Mouse (Mus musculus): ENCODE measurements at regions not wholly inside any gene's neighbourhood (a gene's known extent, or its start where the extent isn't known, plus 50 kb on each side); places are given as distances from the start of the nearest gene placed in this dataset.
A peak's percentile ranks its signal among the peaks of the same experiment; 100 is the strongest.

GRCm38 (mm10) chr11:31779267-31779666 lies 92.7 kb upstream of the Cpeb4 start:
- intact Hi-C loops (cut with DNase I): no loop called here
- no peak for DNase-seq (ENCODE audit: low spot score)

GRCm38 (mm10) chr11:31780969-31781368 lies 91.0 kb upstream of the Cpeb4 start:
- DNase-seq (ENCODE audit: low spot score): no peak
- intact Hi-C loops (cut with DNase I): loop anchor here (5.0 kb wide), 1 partner anchor 64 kb away; no protein-coding TSS in a partner anchor

GRCm38 (mm10) chr11:31781605-31782004 lies 90.4 kb upstream of the Cpeb4 start:
- no peak for DNase-seq (ENCODE audit: low spot score)
- intact Hi-C loops (cut with DNase I): loop anchor here (5.0 kb wide), 1 partner anchor 64 kb away; no protein-coding TSS in a partner anchor

GRCm38 (mm10) chr11:31783506-31784063 lies 88.4 kb upstream of the Cpeb4 start:
- intact Hi-C loops (cut with DNase I): loop anchor here (5.0 kb wide), 1 partner anchor 66 kb away; no protein-coding TSS in a partner anchor
- DNase-seq (ENCODE audit: low spot score): no peak

GRCm38 (mm10) chr11:31784332-31784901 lies 87.6 kb upstream of the Cpeb4 start:
- DNase-seq (ENCODE audit: low spot score): no peak
- intact Hi-C loops (cut with DNase I): loop anchor here (5.0 kb wide), 1 partner anchor 67 kb away; no protein-coding TSS in a partner anchor

- intact Hi-C loops (cut with DNase I): no loop called here
- DNase-seq (ENCODE audit: low spot score): no peak
Measured at GRCm38 (mm10) chr11:31785160-31785559, 86.9 kb upstream of the Cpeb4 start.

- intact Hi-C loops (cut with DNase I): no loop called here
- DNase-seq (ENCODE audit: low spot score): no peak
Measured at GRCm38 (mm10) chr11:31787376-31787775, 84.6 kb upstream of the Cpeb4 start.

- intact Hi-C loops (cut with DNase I): no loop called here
- no peak for DNase-seq (ENCODE audit: low spot score)
Measured at GRCm38 (mm10) chr11:31787917-31788703, 83.9 kb upstream of the Cpeb4 start.

- intact Hi-C loops (cut with DNase I): loop anchor here (5.0 kb wide), 1 partner anchor 47 kb away; no protein-coding TSS in a partner anchor
- no peak for DNase-seq (ENCODE audit: low spot score)
Measured at GRCm38 (mm10) chr11:31789967-31790366, 82.0 kb upstream of the Cpeb4 start.

GRCm38 (mm10) chr11:31791264-31791663 lies 80.7 kb upstream of the Cpeb4 start:
- intact Hi-C loops (cut with DNase I): loop anchor here (5.0 kb wide), 1 partner anchor 46 kb away; no protein-coding TSS in a partner anchor
- no peak for DNase-seq (ENCODE audit: low spot score)

- no peak for DNase-seq (ENCODE audit: low spot score)
- intact Hi-C loops (cut with DNase I): loop anchor here (5.0 kb wide), 1 partner anchor 83 kb away; no protein-coding TSS in a partner anchor
Measured at GRCm38 (mm10) chr11:31795084-31795483, 76.9 kb upstream of the Cpeb4 start.

GRCm38 (mm10) chr11:31796245-31796644 lies 75.8 kb upstream of the Cpeb4 start:
- DNase-seq (ENCODE audit: low spot score): peak; percentile 23
- intact Hi-C loops (cut with DNase I): loop anchor here (5.0 kb wide), 1 partner anchor 84 kb away; no protein-coding TSS in a partner anchor

GRCm38 (mm10) chr11:31801575-31801974 lies 70.4 kb upstream of the Cpeb4 start:
- DNase-seq (ENCODE audit: low spot score): no peak
- intact Hi-C loops (cut with DNase I): no loop called here

GRCm38 (mm10) chr11:31803319-31803891 lies 68.6 kb upstream of the Cpeb4 start:
- no peak for DNase-seq (ENCODE audit: low spot score)
- intact Hi-C loops (cut with DNase I): no loop called here

GRCm38 (mm10) chr11:31804518-31804917 lies 67.5 kb upstream of the Cpeb4 start:
- intact Hi-C loops (cut with DNase I): no loop called here

GRCm38 (mm10) chr11:31807461-31808215 lies 64.4 kb upstream of the Cpeb4 start:
- intact Hi-C loops (cut with DNase I): no loop called here
- DNase-seq (ENCODE audit: low spot score): no peak

More at GRCm38 (mm10) chr11:31804518-31804917, 67.5 kb upstream of the Cpeb4 start:
- DNase-seq (ENCODE audit: low spot score): no peak

- intact Hi-C loops (cut with DNase I): no loop called here
- DNase-seq (ENCODE audit: low spot score): no peak
Measured at GRCm38 (mm10) chr11:31808216-31808838, 63.7 kb upstream of the Cpeb4 start.

GRCm38 (mm10) chr11:31810011-31810786 lies 61.8 kb upstream of the Cpeb4 start:
- intact Hi-C loops (cut with DNase I): no loop called here
- DNase-seq (ENCODE audit: low spot score): no peak
